Mouse (Mus musculus) ZHBTc4 (cell line): ENCODE results near the gene Rbck1.
A peak's percentile ranks its signal among the peaks of the same experiment; 100 is the strongest.

Experiments
- DNase-seq: peaks from one replicate; pipeline ENCODE4 v3.0.0-alpha.2; 2011; ENCODE audit warnings: low read depth, low spot score

The Rbck1 gene

GRCm38 (mm10) chr2:152344361-152344760, 11.9 kb upstream of the Rbck1 start:
- DNase-seq: peak; percentile 62

- DNase-seq: peak; percentile 95
Observed at GRCm38 (mm10) chr2:152343329-152344213, 11.1 kb upstream of the Rbck1 start, which contains the start of gene Trib3. Trib3 (minus strand) TSS chr2:152344032.

- peak; percentile 56 for DNase-seq
Observed at GRCm38 (mm10) chr2:152339631-152340179, 7.3 kb upstream of the Rbck1 start.

GRCm38 (mm10) chr2:152338319-152338718, 5.9 kb upstream of the Rbck1 start:
- no peak for DNase-seq

GRCm38 (mm10) chr2:152337591-152338212, 5.2 kb upstream of the Rbck1 start:
- DNase-seq: no peak

- DNase-seq: no peak
Observed at GRCm38 (mm10) chr2:152336856-152337255, 4.4 kb upstream of the Rbck1 start.

GRCm38 (mm10) chr2:152335289-152335820, 2.9 kb upstream of the Rbck1 start:
- DNase-seq: no peak

- DNase-seq: no peak
Observed at GRCm38 (mm10) chr2:152333345-152334006, 1.0 kb upstream of the Rbck1 start.

- no peak for DNase-seq
Observed at GRCm38 (mm10) chr2:152330858-152331423, 1.5 kb downstream of the Rbck1 start.

GRCm38 (mm10) chr2:152327980-152328379, 4.5 kb downstream of the Rbck1 start:
- DNase-seq: no peak

GRCm38 (mm10) chr2:152326654-152327053, 5.8 kb downstream of the Rbck1 start:
- DNase-seq: no peak

GRCm38 (mm10) chr2:152326157-152326556, 6.3 kb downstream of the Rbck1 start:
- DNase-seq: no peak

- no peak for DNase-seq
Observed at GRCm38 (mm10) chr2:152324842-152325241, 7.6 kb downstream of the Rbck1 start.

GRCm38 (mm10) chr2:152323971-152324370, 8.5 kb downstream of the Rbck1 start:
- no peak for DNase-seq

GRCm38 (mm10) chr2:152322198-152322597, 10.3 kb downstream of the Rbck1 start:
- DNase-seq: no peak

- no peak for DNase-seq
Observed at GRCm38 (mm10) chr2:152321558-152321957, 10.9 kb downstream of the Rbck1 start.

- no peak for DNase-seq
Observed at GRCm38 (mm10) chr2:152317054-152317453, 15.4 kb downstream of the Rbck1 start.

GRCm38 (mm10) chr2:152313926-152314325, 18.5 kb downstream of the Rbck1 start:
- DNase-seq: no peak

- no peak for DNase-seq
Observed at GRCm38 (mm10) chr2:152312996-152313395, 19.5 kb downstream of the Rbck1 start.

GRCm38 (mm10) chr2:152307186-152307585, 25.3 kb downstream of the Rbck1 start:
- DNase-seq: no peak

- no peak for DNase-seq
Observed at GRCm38 (mm10) chr2:152305480-152305879, 27.0 kb downstream of the Rbck1 start.
